Mouse (Mus musculus) olfactory bulb, adult 2 months (tissue): ENCODE results near the gene Bmpr1b.

ENCODE experiments used
- CTCF ChIP-seq: fragments of 200-500 bp; IDR thresholded peaks from 2 replicates; pipeline ENCODE4 v1.5.1; 2012; ENCODE audit warnings: low read depth, mild to moderate bottlenecking, low read length, moderate library complexity; ENCODE audit not compliant: insufficient read depth
- POLR2A ChIP-seq: fragments of 200-500 bp; IDR thresholded peaks from 2 replicates; pipeline ENCODE4 v1.6.1; 2012; ENCODE audit warnings: mild to moderate bottlenecking, low read depth, low read length, moderate library complexity; ENCODE audit not compliant: insufficient read depth

- no peak for TF ChIP-seq CTCF
- no peak for TF ChIP-seq POLR2A
These were observed 39.8 kb upstream of the Bmpr1b start for GRCm38 (mm10) chr3:142209057-142209456.
